Mouse (Mus musculus): ENCODE measurements around the gene Efhd1. TPM values are rescaled to one million over a fixed set of nuclear protein-coding genes. Genes with fewer than 3 reads are reported as not detected.

Efhd1 gene
- polyA plus RNA-seq (2012; rRNA removed) = 418 and 483 TPM in 2 replicates

- Histone ChIP-seq H3K4me1 (ENCODE audit: control insufficient read depth, insufficient read depth, low read length) (peaks cover 23% of the 10 kb centered on the region), H3K27ac (ENCODE audit: control insufficient read depth, insufficient read depth, low read depth, low read length) (peak within 1 kb of the TSS; percentile 96), H3K4me3 (ENCODE audit: control insufficient read depth, low read depth, low read length) (peak within 1 kb of the TSS; percentile 80), H3K36me3 (ENCODE audit: control insufficient read depth, insufficient read depth, low read length) (no peaks in the 10 kb centered on the region), H3K27me3 (ENCODE audit: control insufficient read depth, insufficient read depth, low read length) (no peaks in the 10 kb centered on the region)
- TF ChIP-seq POLR2A (IDR thresholded peaks at IDR 0.05; ENCODE audit: control insufficient read depth, low read depth, low read length) (peak; percentile 77), CTCF (IDR thresholded peaks at IDR 0.05; ENCODE audit: control insufficient read depth, insufficient read depth, insufficient replicate concordance, low read depth, low read length) (no peak)
Measured at GRCm38 (mm10) chr1:87264134-87265006, at the start of gene Efhd1. Gene Efhd1, plus strand, starts transcription at chr1:87264363.

- Histone ChIP-seq H3K36me3 (ENCODE audit: control insufficient read depth, insufficient read depth, low read length) (no peaks in the 10 kb centered on the region), H3K27me3 (ENCODE audit: control insufficient read depth, insufficient read depth, low read length) (no peaks in the 10 kb centered on the region), H3K27ac (ENCODE audit: control insufficient read depth, insufficient read depth, low read depth, low read length) (no peak overlapping the region), H3K4me3 (ENCODE audit: control insufficient read depth, low read depth, low read length) (peak overlapping the region; percentile 95), H3K4me1 (ENCODE audit: control insufficient read depth, insufficient read depth, low read length) (peaks cover 8% of the 10 kb centered on the region; the same call in 1 of the 2 replicates)
- TF ChIP-seq POLR2A (IDR thresholded peaks at IDR 0.05; ENCODE audit: control insufficient read depth, low read depth, low read length) (no peak), CTCF (IDR thresholded peaks at IDR 0.05; ENCODE audit: control insufficient read depth, insufficient read depth, insufficient replicate concordance, low read depth, low read length) (no peak)
Measured at GRCm38 (mm10) chr1:87214748-87215147, 49.4 kb upstream of the Efhd1 start.

GRCm38 (mm10) chr1:87217938-87218337 lies 46.2 kb upstream of the Efhd1 start:
- no peak overlapping the region for H3K27ac ChIP-seq (ENCODE audit: control insufficient read depth, insufficient read depth, low read depth, low read length)

GRCm38 (mm10) chr1:87225739-87226138 lies 38.4 kb upstream of the Efhd1 start:
- H3K27me3 ChIP-seq (ENCODE audit: control insufficient read depth, insufficient read depth, low read length) = no peaks in the 10 kb centered on the region
- no peak overlapping the region for H3K4me3 ChIP-seq (ENCODE audit: control insufficient read depth, low read depth, low read length)
- no peaks in the 10 kb centered on the region for H3K4me1 ChIP-seq (ENCODE audit: control insufficient read depth, insufficient read depth, low read length)
- peaks cover 5% of the 10 kb centered on the region for H3K36me3 ChIP-seq (ENCODE audit: control insufficient read depth, insufficient read depth, low read length)
- H3K27ac ChIP-seq (ENCODE audit: control insufficient read depth, insufficient read depth, low read depth, low read length) = no peak overlapping the region
- TF ChIP-seq CTCF (IDR thresholded peaks at IDR 0.05; ENCODE audit: control insufficient read depth, insufficient read depth, insufficient replicate concordance, low read depth, low read length) (no peak), POLR2A (IDR thresholded peaks at IDR 0.05; ENCODE audit: control insufficient read depth, low read depth, low read length) (no peak)

More at GRCm38 (mm10) chr1:87217938-87218337, 46.2 kb upstream of the Efhd1 start:
- no peak overlapping the region for H3K4me3 ChIP-seq (ENCODE audit: control insufficient read depth, low read depth, low read length)
- no peak for TF ChIP-seq CTCF (IDR thresholded peaks at IDR 0.05; ENCODE audit: control insufficient read depth, insufficient read depth, insufficient replicate concordance, low read depth, low read length)
- no peak for TF ChIP-seq POLR2A (IDR thresholded peaks at IDR 0.05; ENCODE audit: control insufficient read depth, low read depth, low read length)
- no peaks in the 10 kb centered on the region for H3K36me3 ChIP-seq (ENCODE audit: control insufficient read depth, insufficient read depth, low read length)
- H3K27me3 ChIP-seq (ENCODE audit: control insufficient read depth, insufficient read depth, low read length) = no peaks in the 10 kb centered on the region
- peaks cover 7% of the 10 kb centered on the region; the same call in 1 of the 2 replicates for H3K4me1 ChIP-seq (ENCODE audit: control insufficient read depth, insufficient read depth, low read length)

GRCm38 (mm10) chr1:87226409-87227159 lies 37.6 kb upstream of the Efhd1 start:
- Histone ChIP-seq H3K36me3 (ENCODE audit: control insufficient read depth, insufficient read depth, low read length) (peaks cover 5% of the 10 kb centered on the region), H3K27me3 (ENCODE audit: control insufficient read depth, insufficient read depth, low read length) (no peaks in the 10 kb centered on the region), H3K27ac (ENCODE audit: control insufficient read depth, insufficient read depth, low read depth, low read length) (no peak overlapping the region), H3K4me1 (ENCODE audit: control insufficient read depth, insufficient read depth, low read length) (no peaks in the 10 kb centered on the region), H3K4me3 (ENCODE audit: control insufficient read depth, low read depth, low read length) (no peak overlapping the region)
- TF ChIP-seq CTCF (IDR thresholded peaks at IDR 0.05; ENCODE audit: control insufficient read depth, insufficient read depth, insufficient replicate concordance, low read depth, low read length) (no peak), POLR2A (IDR thresholded peaks at IDR 0.05; ENCODE audit: control insufficient read depth, low read depth, low read length) (no peak)

GRCm38 (mm10) chr1:87227160-87227550 lies 37.0 kb upstream of the Efhd1 start:
- Histone ChIP-seq H3K4me1 (ENCODE audit: control insufficient read depth, insufficient read depth, low read length) (no peaks in the 10 kb centered on the region), H3K27me3 (ENCODE audit: control insufficient read depth, insufficient read depth, low read length) (no peaks in the 10 kb centered on the region), H3K36me3 (ENCODE audit: control insufficient read depth, insufficient read depth, low read length) (peaks cover 5% of the 10 kb centered on the region), H3K27ac (ENCODE audit: control insufficient read depth, insufficient read depth, low read depth, low read length) (no peak overlapping the region), H3K4me3 (ENCODE audit: control insufficient read depth, low read depth, low read length) (no peak overlapping the region)
- TF ChIP-seq CTCF (IDR thresholded peaks at IDR 0.05; ENCODE audit: control insufficient read depth, insufficient read depth, insufficient replicate concordance, low read depth, low read length) (no peak), POLR2A (IDR thresholded peaks at IDR 0.05; ENCODE audit: control insufficient read depth, low read depth, low read length) (no peak)

- Histone ChIP-seq H3K4me1 (ENCODE audit: control insufficient read depth, insufficient read depth, low read length) (no peaks in the 10 kb centered on the region), H3K27me3 (ENCODE audit: control insufficient read depth, insufficient read depth, low read length) (no peaks in the 10 kb centered on the region), H3K36me3 (ENCODE audit: control insufficient read depth, insufficient read depth, low read length) (peaks cover 4% of the 10 kb centered on the region), H3K4me3 (ENCODE audit: control insufficient read depth, low read depth, low read length) (no peak overlapping the region), H3K27ac (ENCODE audit: control insufficient read depth, insufficient read depth, low read depth, low read length) (no peak overlapping the region)
- no peak for TF ChIP-seq CTCF (IDR thresholded peaks at IDR 0.05; ENCODE audit: control insufficient read depth, insufficient read depth, insufficient replicate concordance, low read depth, low read length)
- TF ChIP-seq POLR2A (IDR thresholded peaks at IDR 0.05; ENCODE audit: control insufficient read depth, low read depth, low read length) = no peak
Measured at GRCm38 (mm10) chr1:87230606-87231005, 33.6 kb upstream of the Efhd1 start.

All from testis, adult 2 months (tissue).